Mouse (Mus musculus) T-cell, adult 66 days (primary cell): Measurements from ENCODE around the gene Krt78. TPM values are rescaled to one million over a fixed set of nuclear protein-coding genes. Genes with fewer than 3 reads are reported as not detected.

Experiments used
- total RNA-seq, 2 experiments: library from RNA; stranded (reverse); gene quantifications; 3 replicates in 1 of 2; 4 replicates in 1 of 2; pipeline ENCODE4 v1.2.4; 2023

Krt78 gene
- not detected for total RNA-seq

DNA sequence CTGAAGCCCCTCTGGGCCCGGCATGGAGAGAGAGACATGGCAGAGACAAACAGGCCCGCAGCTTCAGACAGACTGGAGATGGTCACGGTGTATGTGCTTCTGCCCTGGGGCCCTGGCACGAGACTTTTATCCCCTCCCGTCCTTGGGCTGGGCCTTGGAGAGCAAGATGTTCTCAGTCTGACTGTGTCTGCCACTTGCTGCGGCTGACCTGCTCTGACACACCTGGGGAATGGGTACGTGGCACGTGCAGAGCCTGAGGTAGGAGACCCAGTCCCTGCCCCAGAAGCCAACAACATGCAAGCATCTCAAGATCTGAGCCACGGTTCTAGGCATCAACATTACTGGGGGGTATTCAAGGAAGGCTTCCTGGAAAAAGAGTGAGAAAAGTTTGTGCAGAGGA, at the start of gene Krt78:
Gene Krt78, minus strand, starts transcription at position 101 of the 400 bp plus-strand sequence.

DNA sequence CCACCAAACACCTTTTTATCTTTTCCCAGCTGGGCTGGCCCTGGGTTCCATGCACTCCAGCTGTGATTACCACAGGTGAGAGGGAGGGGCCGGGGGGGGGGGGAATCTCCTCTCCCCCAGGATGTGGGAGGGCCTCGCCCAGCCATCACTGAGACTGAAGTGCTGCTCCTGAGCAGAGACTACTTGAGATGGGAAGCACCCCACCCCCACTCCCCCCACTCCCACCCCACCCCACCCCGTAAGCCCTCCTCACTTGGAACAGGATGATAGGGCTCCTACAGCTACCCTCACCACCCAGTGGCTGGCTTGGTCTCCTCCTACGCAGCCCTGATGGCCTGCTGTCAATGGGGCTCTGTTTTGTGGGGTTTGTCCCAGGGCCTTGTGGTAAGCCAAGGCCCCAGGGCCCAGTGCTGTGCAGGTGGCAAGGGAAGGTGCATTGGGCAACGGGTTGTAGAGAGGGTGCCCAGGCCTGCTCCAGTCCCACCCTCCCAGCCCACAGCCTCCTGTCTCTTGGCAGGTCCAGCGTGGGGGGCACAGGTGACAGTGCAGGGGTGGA, 13.7 kb downstream of the Krt78 start, which contains the start of gene Krt79:
Gene Krt79, minus strand, starts transcription at position 51 of the 556 bp plus-strand sequence.

DNA sequence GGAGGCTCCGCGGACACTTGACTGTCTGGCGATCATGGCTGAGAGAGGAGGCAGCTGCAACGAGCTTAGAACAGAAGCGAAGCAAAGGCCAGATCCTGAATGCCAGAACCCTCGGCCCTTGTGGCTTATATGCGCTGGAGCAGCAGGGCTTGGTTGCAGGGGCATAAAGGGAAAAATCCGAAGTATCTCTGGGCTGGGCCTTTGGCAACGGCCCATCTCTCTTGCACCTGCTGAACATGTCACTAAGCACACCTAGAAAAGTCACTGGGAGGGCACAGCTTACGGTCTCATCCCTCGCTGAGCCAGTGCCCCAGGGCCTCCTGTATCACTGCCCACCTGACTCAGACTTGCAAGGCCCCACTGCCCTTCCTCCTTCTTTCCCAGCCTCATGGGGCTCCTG, 29.5 kb downstream of the Krt78 start, which contains the start of gene Krt4:
Gene Krt4, minus strand, starts transcription at position 101 of the 400 bp plus-strand sequence.

Other genes with a start within 250 kb of the Krt78 start
- not detected for gene Krt5, start 241.4 kb downstream of the Krt78 start, total RNA-seq
- not detected for gene Krt71, start 211.2 kb downstream of the Krt78 start, total RNA-seq
- not detected for gene Krt72, start 167.8 kb downstream of the Krt78 start, total RNA-seq
- not detected for gene Krt73, start 151.9 kb downstream of the Krt78 start, total RNA-seq
- not detected for gene Krt2, start 136.1 kb downstream of the Krt78 start, total RNA-seq
- gene Krt1, start 103.5 kb downstream of the Krt78 start, total RNA-seq, result not detected
- not detected for gene Krt77, start 84.6 kb downstream of the Krt78 start, total RNA-seq
- gene Krt76, start 61.4 kb downstream of the Krt78 start, total RNA-seq, result not detected
- not detected for gene Krt4, start 29.6 kb downstream of the Krt78 start, total RNA-seq
- gene Krt79, start 14.0 kb downstream of the Krt78 start, total RNA-seq, result not detected
- not detected for gene Krt8, start 50.2 kb upstream of the Krt78 start, total RNA-seq
- gene Krt18, start 73.9 kb upstream of the Krt78 start, total RNA-seq, result not detected
- 100 to 1,000 TPM; 277 to 279 TPM for gene Eif4b, start 119.5 kb upstream of the Krt78 start, total RNA-seq
- gene Tns2, start 146.1 kb upstream of the Krt78 start, total RNA-seq, result under 1 TPM; 0.26 to 0.83 TPM
- gene Spryd3, start 181.9 kb upstream of the Krt78 start, total RNA-seq, result 10 to 100 TPM; 38.3 to 44.1 TPM
- gene Igfbp6, start 190.1 kb upstream of the Krt78 start, total RNA-seq, result not detected
- 1 to 10 TPM; 4.5 to 5.7 TPM for gene Soat2, start 196.2 kb upstream of the Krt78 start, total RNA-seq
- 100 to 1,000 TPM; 112 to 129 TPM for gene Zfp740, start 249.0 kb upstream of the Krt78 start, total RNA-seq